Mouse (Mus musculus) kidney, postnatal 25 days (tissue): ENCODE measurements around the gene Map3k12.

Source experiments
- DNase-seq, 2 experiments: peaks; one replicate each; pipeline ENCODE4 v3.0.0; 2021; ENCODE audit warnings: mixed read lengths in 2 of 2

Map3k12 gene

GRCm38 (mm10) chr15:102458904-102459317 is 58.0 kb downstream of the Map3k12 start, which contains the start of gene Prr13:
Gene Prr13, plus strand, starts transcription at chr15:102459028.
- DNase-seq, result peak; percentile 97

- DNase-seq, result no peak
These were observed 58.7 kb downstream of the Map3k12 start for GRCm38 (mm10) chr15:102458050-102458736.

DNA sequence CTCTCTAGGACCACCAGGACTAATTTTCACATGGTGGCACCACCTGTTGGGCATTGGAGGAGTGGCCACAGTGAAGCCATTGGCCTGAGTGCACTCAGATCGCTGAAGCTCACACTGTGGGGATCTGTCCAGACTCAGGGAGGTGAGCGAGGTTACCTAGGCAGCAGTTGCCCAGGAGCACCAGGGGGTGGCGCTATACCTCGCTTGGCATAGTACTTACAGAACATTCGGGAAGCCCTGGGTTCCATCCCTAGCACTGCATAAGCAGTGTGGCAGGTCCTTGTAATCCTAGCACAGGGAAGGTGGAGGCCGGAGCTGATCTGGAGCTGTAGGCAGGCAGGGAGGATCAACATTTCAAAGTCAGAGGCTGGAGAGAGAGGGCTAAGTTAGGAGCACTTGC is 60.9 kb downstream of the Map3k12 start:
- no peak for DNase-seq

DNA sequence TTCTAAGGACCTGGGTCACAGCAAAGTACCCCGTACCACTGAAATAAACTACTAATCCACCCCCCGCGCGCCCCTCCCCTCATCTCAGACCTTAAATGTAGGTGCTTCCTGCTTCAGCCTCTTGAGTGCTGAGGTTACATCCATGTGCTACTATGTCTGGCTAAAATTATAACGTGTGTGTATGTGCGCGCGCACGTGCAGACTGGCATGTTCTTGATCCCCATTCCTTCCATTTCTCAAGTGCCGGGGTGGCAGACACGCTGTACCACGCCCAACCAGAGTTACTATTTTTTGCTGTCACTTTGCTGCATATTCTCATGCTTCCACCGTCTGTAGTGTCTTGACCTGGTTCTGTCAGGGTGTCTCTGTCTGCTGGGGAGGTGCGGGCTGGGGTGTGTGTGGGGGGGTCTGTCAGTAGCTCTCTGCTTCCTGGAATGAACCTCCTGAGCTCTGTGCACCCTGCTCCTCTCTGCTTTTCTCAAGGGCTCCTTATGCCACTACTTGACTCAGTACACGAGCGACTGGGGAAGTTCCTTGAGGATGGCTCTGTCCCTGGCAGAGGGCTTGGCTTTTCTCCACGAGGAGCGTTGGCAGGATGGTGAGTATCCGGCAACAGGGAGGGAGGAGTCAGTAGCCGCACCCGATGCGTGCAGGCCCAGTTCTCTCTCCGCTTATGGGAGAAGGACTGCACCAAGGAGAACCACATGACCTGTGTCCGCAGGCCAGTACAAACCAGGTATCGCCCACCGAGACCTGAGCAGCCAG is 65.0 kb downstream of the Map3k12 start:
- no peak for DNase-seq

GRCm38 (mm10) chr15:102450928-102451327 is 65.9 kb downstream of the Map3k12 start:
- peak; percentile 53 to 75 for DNase-seq

DNA sequence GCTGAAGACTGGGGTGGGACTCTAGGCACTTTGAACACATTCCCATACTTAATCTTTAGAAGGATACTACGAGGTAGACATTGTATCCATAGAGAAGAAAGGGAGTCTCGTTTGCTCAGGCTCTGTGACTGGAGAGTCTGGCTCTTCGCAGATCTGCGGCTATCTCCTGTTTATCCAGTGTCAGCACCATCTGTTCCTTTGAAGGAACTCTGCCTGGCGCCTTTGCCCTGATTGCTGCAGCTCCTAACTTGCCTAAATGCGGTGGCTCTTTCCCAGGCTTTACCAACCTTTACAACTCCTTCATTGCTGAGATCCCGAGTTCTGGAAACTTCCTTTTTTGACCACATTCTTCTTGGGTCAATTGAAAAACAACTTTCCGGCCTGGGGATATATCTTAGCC is 67.5 kb downstream of the Map3k12 start:
- no peak for DNase-seq
